Mouse (Mus musculus): ENCODE measurements around the gene Wdr46. TPM values are rescaled to one million over a fixed set of nuclear protein-coding genes. Genes with fewer than 3 reads are reported as not detected.

The Wdr46 gene
- polyA plus RNA-seq, 1 experiment from 2014 or later, result 18.9 TPM

DNA sequence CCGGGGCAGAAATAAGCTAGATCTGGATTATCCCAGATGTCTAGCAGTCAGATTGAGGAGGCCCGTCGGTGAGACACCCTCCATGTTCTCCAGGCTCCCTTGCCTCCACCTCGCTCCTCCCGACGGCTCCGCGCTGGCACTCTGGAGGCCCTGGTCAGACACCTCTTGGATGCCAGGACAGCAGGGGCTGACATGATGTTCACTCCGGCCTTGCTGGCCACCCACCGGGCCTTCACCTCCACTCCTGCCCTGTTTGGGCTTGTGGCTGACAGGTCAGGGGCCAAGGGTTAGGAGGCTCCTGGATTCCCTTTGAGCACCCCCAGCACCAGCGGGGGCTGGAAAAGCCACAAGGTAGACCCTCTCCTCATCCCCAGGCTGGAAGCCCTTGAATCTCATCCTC is 8.5 kb upstream of the Wdr46 start:
- Histone ChIP-seq H3K9me3 (ENCODE audit: control insufficient read depth, low read length) (no peaks in the 10 kb centered on the region), H3K36me3 (ENCODE audit: control insufficient read depth, insufficient read depth, low read length) (peaks cover 10% of the 10 kb centered on the region; the same call in 1 of the 2 replicates), H3K27ac (ENCODE audit: low read depth, low read length) (no peak overlapping the region), H3K4me3 (ENCODE audit: low read depth, low read length) (no peak overlapping the region), H3K9ac (replicated peaks; ENCODE audit: low read depth, low read length) (no peak overlapping the region), H3K4me1 (ENCODE audit: control insufficient read depth, insufficient read depth, low read length) (peaks cover 9% of the 10 kb centered on the region), H3K4me2 (ENCODE audit: low read depth, low read length) (no peak overlapping the region), H3K27me3 (ENCODE audit: control insufficient read depth, insufficient read depth, low read length) (no peaks in the 10 kb centered on the region)
- ATAC-seq (ENCODE audit: low read depth), result no peak
- 93% methylated on average over 11 of the region's 11 CpGs for WGBS

DNA sequence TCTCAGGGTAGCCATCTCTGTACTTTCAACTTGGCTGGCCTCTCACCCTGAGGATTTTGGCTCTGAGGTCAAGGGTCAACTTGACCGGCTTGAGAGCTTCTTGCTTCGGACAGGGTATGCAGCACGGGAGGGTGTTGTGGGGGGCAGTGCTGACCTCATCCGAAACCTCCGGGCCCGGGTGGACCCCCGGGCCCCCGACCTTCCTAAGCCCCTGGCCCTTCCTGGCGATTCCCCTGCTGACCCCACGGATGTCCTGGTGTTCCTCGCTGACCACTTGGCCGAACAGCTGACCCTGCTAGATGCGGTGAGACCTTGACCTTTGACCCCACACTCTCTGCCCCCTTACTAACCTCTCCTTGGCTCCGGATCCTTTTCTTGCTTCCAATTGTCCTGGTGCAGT is 8.0 kb upstream of the Wdr46 start:
- Histone ChIP-seq H3K27me3 (ENCODE audit: control insufficient read depth, insufficient read depth, low read length) (no peaks in the 10 kb centered on the region), H3K4me2 (ENCODE audit: low read depth, low read length) (no peak overlapping the region), H3K9ac (replicated peaks; ENCODE audit: low read depth, low read length) (no peak overlapping the region), H3K27ac (ENCODE audit: low read depth, low read length) (no peak overlapping the region), H3K4me3 (ENCODE audit: low read depth, low read length) (no peak overlapping the region), H3K9me3 (ENCODE audit: control insufficient read depth, low read length) (no peaks in the 10 kb centered on the region), H3K36me3 (ENCODE audit: control insufficient read depth, insufficient read depth, low read length) (peaks cover 13% of the 10 kb centered on the region; the same call in 1 of the 2 replicates), H3K4me1 (ENCODE audit: control insufficient read depth, insufficient read depth, low read length) (peaks cover 9% of the 10 kb centered on the region)
- 95% methylated on average over 14 of the region's 14 CpGs for WGBS
- no peak for ATAC-seq (ENCODE audit: low read depth)

DNA sequence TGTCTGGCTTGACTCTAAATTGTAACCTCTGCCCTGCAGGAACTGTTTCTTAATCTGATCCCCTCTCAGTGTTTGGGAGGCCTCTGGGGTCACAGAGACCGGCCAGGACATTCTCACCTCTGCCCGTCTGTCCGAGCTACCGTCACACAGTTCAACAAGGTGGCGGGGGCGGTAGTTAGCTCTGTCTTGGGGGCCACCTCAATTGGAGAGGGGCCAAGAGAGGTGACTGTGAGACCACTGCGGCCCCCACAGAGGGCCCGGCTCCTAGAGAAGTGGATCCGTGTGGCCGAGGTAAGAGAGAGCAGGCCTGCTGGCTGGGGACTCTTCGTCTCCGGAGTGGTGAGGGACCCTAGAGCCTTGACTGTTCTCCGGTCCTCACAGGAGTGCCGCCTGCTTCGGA is 7.5 kb upstream of the Wdr46 start:
- Histone ChIP-seq H3K4me3 (ENCODE audit: low read depth, low read length) (no peak overlapping the region), H3K27ac (ENCODE audit: low read depth, low read length) (no peak overlapping the region), H3K9ac (replicated peaks; ENCODE audit: low read depth, low read length) (no peak overlapping the region), H3K36me3 (ENCODE audit: control insufficient read depth, insufficient read depth, low read length) (peaks cover 15% of the 10 kb centered on the region; the same call in 1 of the 2 replicates), H3K9me3 (ENCODE audit: control insufficient read depth, low read length) (no peaks in the 10 kb centered on the region), H3K4me1 (ENCODE audit: control insufficient read depth, insufficient read depth, low read length) (peaks cover 9% of the 10 kb centered on the region), H3K4me2 (ENCODE audit: low read depth, low read length) (no peak overlapping the region), H3K27me3 (ENCODE audit: control insufficient read depth, insufficient read depth, low read length) (no peaks in the 10 kb centered on the region)
- 92% methylated on average over 15 of the region's 15 CpGs for WGBS
- no peak for ATAC-seq (ENCODE audit: low read depth)

DNA sequence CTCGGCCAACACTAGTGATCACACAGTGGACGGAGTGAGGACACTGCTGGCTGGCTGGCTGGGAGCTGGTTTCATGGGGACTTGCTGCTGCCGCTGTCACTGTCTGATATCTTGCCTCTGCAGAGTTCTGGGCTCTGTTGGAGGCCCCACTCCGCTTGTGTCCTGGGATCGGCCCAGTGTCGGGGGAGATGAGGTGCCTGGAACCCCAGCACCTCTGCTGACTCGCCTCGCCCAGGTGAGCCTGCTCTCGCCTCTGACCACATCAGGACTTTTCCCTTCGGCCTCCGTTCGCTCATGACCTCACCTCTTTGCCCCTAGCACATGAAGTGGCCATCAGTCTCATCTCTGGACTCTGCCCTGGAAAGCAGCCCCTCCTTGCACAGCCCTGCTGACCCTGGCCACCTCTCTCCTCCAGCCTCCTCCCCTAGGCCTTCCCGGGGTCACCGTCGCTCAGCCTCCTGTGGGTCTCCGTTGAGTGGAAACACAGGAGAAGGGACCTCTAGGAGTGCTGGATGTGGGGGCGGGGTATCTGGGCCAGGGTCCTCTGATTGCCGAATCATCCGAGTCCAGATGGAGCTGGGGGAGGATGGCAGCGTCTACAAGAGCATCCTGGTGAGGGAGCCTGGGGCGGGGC is 4.9 kb upstream of the Wdr46 start:
- Histone ChIP-seq H3K9ac (replicated peaks; ENCODE audit: low read depth, low read length) (no peak overlapping the region), H3K4me2 (ENCODE audit: low read depth, low read length) (no peak overlapping the region), H3K36me3 (ENCODE audit: control insufficient read depth, insufficient read depth, low read length) (peaks cover 15% of the 10 kb centered on the region; the same call in 1 of the 2 replicates), H3K4me1 (ENCODE audit: control insufficient read depth, insufficient read depth, low read length) (peaks cover 13% of the 10 kb centered on the region), H3K27ac (ENCODE audit: low read depth, low read length) (no peak overlapping the region), H3K9me3 (ENCODE audit: control insufficient read depth, low read length) (no peaks in the 10 kb centered on the region), H3K27me3 (ENCODE audit: control insufficient read depth, insufficient read depth, low read length) (no peaks in the 10 kb centered on the region), H3K4me3 (ENCODE audit: low read depth, low read length) (no peak overlapping the region)
- no peak for ATAC-seq (ENCODE audit: low read depth)
- WGBS, result 89% methylated on average over 21 of the region's 21 CpGs

DNA sequence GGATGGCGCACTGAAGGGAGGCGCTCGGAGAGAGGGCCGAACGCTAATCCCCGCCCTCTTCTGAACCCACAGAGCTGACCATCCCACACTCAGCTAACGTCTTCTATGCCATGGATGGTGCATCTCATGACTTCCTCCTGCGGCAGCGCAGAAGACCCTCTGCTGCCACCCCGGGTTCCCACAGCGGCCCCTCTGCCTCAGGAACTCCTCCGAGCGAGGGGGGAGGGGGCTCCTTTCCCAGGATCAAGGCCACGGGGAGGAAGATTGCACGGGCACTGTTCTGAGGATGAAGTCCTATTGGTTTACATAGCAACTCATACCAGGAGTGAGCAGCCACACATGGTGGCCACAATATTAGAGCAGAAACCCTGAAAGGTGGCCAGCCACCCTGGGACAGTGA is 3.5 kb upstream of the Wdr46 start:
- H3K27ac ChIP-seq (ENCODE audit: low read depth, low read length), result no peak overlapping the region
- peaks cover 17% of the 10 kb centered on the region for H3K4me1 ChIP-seq (ENCODE audit: control insufficient read depth, insufficient read depth, low read length)
- H3K9me3 ChIP-seq (ENCODE audit: control insufficient read depth, low read length), result no peaks in the 10 kb centered on the region
- peaks cover 15% of the 10 kb centered on the region; the same call in 1 of the 2 replicates for H3K36me3 ChIP-seq (ENCODE audit: control insufficient read depth, insufficient read depth, low read length)
- no peak overlapping the region for H3K4me2 ChIP-seq (ENCODE audit: low read depth, low read length)
- 84% methylated on average over 15 of the region's 15 CpGs for WGBS
- no peak overlapping the region for H3K9ac ChIP-seq (replicated peaks; ENCODE audit: low read depth, low read length)
- no peak overlapping the region for H3K4me3 ChIP-seq (ENCODE audit: low read depth, low read length)
- ATAC-seq (ENCODE audit: low read depth), result no peak
- H3K27me3 ChIP-seq (ENCODE audit: control insufficient read depth, insufficient read depth, low read length), result no peaks in the 10 kb centered on the region

DNA sequence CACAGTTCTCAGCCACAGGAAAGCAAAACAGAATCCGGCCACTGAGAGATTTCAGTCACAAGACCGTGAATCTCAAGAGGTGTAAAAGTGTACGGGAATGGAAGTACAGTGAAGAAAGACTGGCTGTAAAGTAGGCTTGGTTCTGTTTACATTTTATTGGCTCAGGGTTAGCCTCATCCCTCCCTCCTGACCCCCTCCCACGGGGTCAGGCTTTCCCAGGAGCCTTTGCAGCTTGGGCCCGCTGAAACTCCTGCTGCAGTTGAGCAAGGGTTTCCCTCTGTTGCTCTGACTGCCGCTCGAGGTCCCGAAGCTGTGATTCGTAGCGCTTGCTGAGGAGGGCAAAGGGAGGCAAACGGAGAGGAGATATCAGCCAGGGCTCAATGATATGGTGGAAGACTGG is 1.7 kb upstream of the Wdr46 start:
- ATAC-seq (ENCODE audit: low read depth), result no peak
- Histone ChIP-seq H3K9me3 (ENCODE audit: control insufficient read depth, low read length) (no peaks in the 10 kb centered on the region), H3K27ac (ENCODE audit: low read depth, low read length) (no peak overlapping the region), H3K9ac (replicated peaks; ENCODE audit: low read depth, low read length) (no peak overlapping the region), H3K36me3 (ENCODE audit: control insufficient read depth, insufficient read depth, low read length) (peaks cover 6% of the 10 kb centered on the region), H3K27me3 (ENCODE audit: control insufficient read depth, insufficient read depth, low read length) (no peaks in the 10 kb centered on the region), H3K4me3 (ENCODE audit: low read depth, low read length) (no peak overlapping the region), H3K4me1 (ENCODE audit: control insufficient read depth, insufficient read depth, low read length) (peaks cover 17% of the 10 kb centered on the region), H3K4me2 (ENCODE audit: low read depth, low read length) (no peak overlapping the region)
- WGBS, result 80% methylated on average over 11 of the region's 11 CpGs

DNA sequence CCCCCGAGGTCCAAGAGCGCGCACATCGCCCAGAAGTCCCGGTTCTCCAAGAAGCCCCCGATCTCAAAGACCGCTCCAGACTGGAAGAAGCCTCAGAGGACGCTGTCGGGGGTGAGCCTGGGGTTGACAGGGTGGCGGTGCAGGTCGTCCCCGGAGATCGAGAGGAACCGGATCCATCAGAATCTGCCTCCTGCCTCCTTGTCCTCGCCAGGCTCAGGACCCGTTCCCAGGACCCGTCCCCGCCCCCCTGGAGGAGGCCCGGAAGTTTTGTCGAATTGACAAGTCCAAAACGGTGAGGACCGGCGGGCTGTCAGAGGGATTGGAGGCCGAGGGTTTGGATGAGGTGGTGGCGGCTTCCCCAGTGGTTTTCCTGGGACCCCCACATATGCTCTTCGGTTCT is 521 bp downstream of the Wdr46 start:
- peak overlapping the region; percentile 97 for H3K4me2 ChIP-seq (ENCODE audit: low read depth, low read length)
- 3% methylated on average over 25 of the region's 26 CpGs for WGBS
- H3K36me3 ChIP-seq (ENCODE audit: control insufficient read depth, insufficient read depth, low read length), result peaks cover 12% of the 10 kb centered on the region
- peaks cover 17% of the 10 kb centered on the region for H3K4me1 ChIP-seq (ENCODE audit: control insufficient read depth, insufficient read depth, low read length)
- no peak overlapping the region for H3K27ac ChIP-seq (ENCODE audit: low read depth, low read length)
- H3K9ac ChIP-seq (replicated peaks; ENCODE audit: low read depth, low read length), result peak overlapping the region; percentile 74
- peak; percentile 9 for ATAC-seq (ENCODE audit: low read depth)
- H3K27me3 ChIP-seq (ENCODE audit: control insufficient read depth, insufficient read depth, low read length), result no peaks in the 10 kb centered on the region
- peak overlapping the region; percentile 76 for H3K4me3 ChIP-seq (ENCODE audit: low read depth, low read length)
- H3K9me3 ChIP-seq (ENCODE audit: control insufficient read depth, low read length), result no peaks in the 10 kb centered on the region

DNA sequence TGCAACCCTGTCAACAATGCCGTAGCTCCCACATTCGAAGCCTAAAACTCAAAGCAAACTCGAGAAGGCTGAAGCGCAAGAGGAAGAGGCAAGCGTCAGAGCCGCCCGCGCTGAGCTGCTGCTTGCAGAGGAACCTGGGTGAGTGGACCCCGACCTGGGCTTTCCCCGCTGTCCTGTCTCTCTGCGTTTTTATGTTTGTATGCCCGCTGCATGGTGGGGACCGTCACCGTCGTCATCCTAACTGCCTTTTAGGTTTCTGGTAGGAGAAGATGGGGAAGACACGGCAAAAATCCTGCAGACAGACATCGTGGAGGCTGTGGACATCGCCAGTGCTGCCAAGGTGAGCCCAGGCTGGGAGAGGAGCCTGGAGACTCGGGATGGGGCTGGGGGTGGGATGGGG is 921 bp downstream of the Wdr46 start:
- WGBS, result 58% methylated on average over 19 of the region's 19 CpGs
- Histone ChIP-seq H3K27ac (ENCODE audit: low read depth, low read length) (no peak overlapping the region), H3K27me3 (ENCODE audit: control insufficient read depth, insufficient read depth, low read length) (no peaks in the 10 kb centered on the region), H3K9ac (replicated peaks; ENCODE audit: low read depth, low read length) (peak overlapping the region; percentile 74), H3K4me3 (ENCODE audit: low read depth, low read length) (peak overlapping the region; percentile 76), H3K9me3 (ENCODE audit: control insufficient read depth, low read length) (no peaks in the 10 kb centered on the region), H3K4me1 (ENCODE audit: control insufficient read depth, insufficient read depth, low read length) (peaks cover 17% of the 10 kb centered on the region), H3K36me3 (ENCODE audit: control insufficient read depth, insufficient read depth, low read length) (peaks cover 16% of the 10 kb centered on the region), H3K4me2 (ENCODE audit: low read depth, low read length) (peak overlapping the region; percentile 97)
- no peak for ATAC-seq (ENCODE audit: low read depth)

DNA sequence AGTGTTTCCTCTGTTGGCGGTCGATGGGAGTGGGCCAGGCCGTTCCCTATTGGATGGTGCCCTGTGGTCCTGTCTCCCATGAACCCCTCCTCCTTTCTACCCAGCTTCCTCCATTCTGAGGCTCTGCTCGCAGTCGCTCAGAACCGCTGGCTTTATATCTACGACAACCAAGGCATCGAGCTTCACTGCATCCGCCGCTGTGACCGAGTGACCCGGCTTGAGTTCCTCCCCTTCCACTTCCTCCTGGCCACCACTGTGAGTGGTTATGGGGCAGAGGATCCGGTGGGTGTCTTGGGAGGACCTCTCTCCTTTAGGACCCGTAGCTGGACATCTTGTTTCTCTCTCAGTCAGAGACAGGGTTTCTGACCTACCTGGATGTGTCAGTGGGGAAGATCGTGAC is 3.0 kb downstream of the Wdr46 start:
- Histone ChIP-seq H3K9ac (replicated peaks; ENCODE audit: low read depth, low read length) (no peak overlapping the region), H3K36me3 (ENCODE audit: control insufficient read depth, insufficient read depth, low read length) (peaks cover 16% of the 10 kb centered on the region), H3K4me2 (ENCODE audit: low read depth, low read length) (no peak overlapping the region), H3K4me3 (ENCODE audit: low read depth, low read length) (no peak overlapping the region), H3K27me3 (ENCODE audit: control insufficient read depth, insufficient read depth, low read length) (no peaks in the 10 kb centered on the region), H3K27ac (ENCODE audit: low read depth, low read length) (no peak overlapping the region), H3K9me3 (ENCODE audit: control insufficient read depth, low read length) (no peaks in the 10 kb centered on the region), H3K4me1 (ENCODE audit: control insufficient read depth, insufficient read depth, low read length) (peaks cover 17% of the 10 kb centered on the region)
- ATAC-seq (ENCODE audit: low read depth), result no peak
- WGBS, result 94% methylated on average over 15 of the region's 15 CpGs

All from neural tube, embryonic 14.5 days (tissue).